Mouse (Mus musculus) intestine, embryonic 14.5 days (tissue): ENCODE measurements around the gene Slc6a20a. TPM values are rescaled to one million over a fixed set of nuclear protein-coding genes. Genes with fewer than 3 reads are reported as not detected.

Source experiments
- ATAC-seq: fragments of 200-750 bp; cut with Nextera tagmentation; replicated peaks from 2 replicates; pipeline ENCODE4 v1.8.0; 2017; ENCODE audit warnings: low read depth, moderate number of reproducible peaks, moderate TSS enrichment, moderate library complexity; ENCODE audit not compliant: low FRiP score, low TSS enrichment
- DNase-seq: peaks from one replicate; pipeline ENCODE4 v3.0.0-alpha.2; 2018; ENCODE audit warnings: low spot score
- H3K27ac ChIP-seq: fragments of 300-500 bp; sonication (generic); 2 replicates; pipeline ENCODE4 v1.5.1; 2014; ENCODE audit warnings: low read depth, mild to moderate bottlenecking, control low read depth
- H3K27me3 ChIP-seq: fragments of 300-500 bp; sonication (generic); replicated peaks from 2 replicates; pipeline ENCODE4 v1.6.1; 2014; ENCODE audit warnings: low read length, control low read depth; ENCODE audit not compliant: control insufficient read depth, insufficient read depth
- H3K36me3 ChIP-seq: fragments of 300-500 bp; sonication (generic); 2 replicates; pipeline ENCODE4 v1.6.1; 2014; ENCODE audit warnings: low read length, control low read depth; ENCODE audit not compliant: control insufficient read depth, insufficient read depth
- H3K4me1 ChIP-seq: fragments of 300-500 bp; sonication (generic); replicated peaks from 2 replicates; pipeline ENCODE4 v1.6.1; 2014; ENCODE audit warnings: low read length, control low read depth, mixed read lengths; ENCODE audit not compliant: control insufficient read depth, insufficient read depth
- H3K4me2 ChIP-seq: fragments of 300-500 bp; sonication (generic); 2 replicates; pipeline ENCODE4 v1.6.1; 2014; ENCODE audit warnings: low read length
- H3K4me3 ChIP-seq: fragments of 300-500 bp; sonication (generic); 2 replicates; pipeline ENCODE4 v1.5.1; 2014; ENCODE audit warnings: low read depth, low read length, control low read depth, mixed read lengths
- H3K9ac ChIP-seq: fragments of 300-500 bp; sonication (generic); 2 replicates; pipeline ENCODE4 v1.6.1; 2014; ENCODE audit warnings: mild to moderate bottlenecking, low read length
- H3K9me3 ChIP-seq: fragments of 300-500 bp; sonication (generic); 2 replicates; pipeline ENCODE4 v1.6.1; 2016; ENCODE audit warnings: low read length, control low read depth; ENCODE audit not compliant: control insufficient read depth
- WGBS: fragments of 180-500 bp; shearing (Covaris S2); extraction: QIAGEN DNeasy Blood & Tissue Kit; methylation state at CpG from one replicate; pipeline ENCODE4 v1.1.7; 2014; 5-methylcytosine and 5-hydroxymethylcytosine counted together
- polyA plus RNA-seq: library from polyadenylated mRNA; unstranded; fragments of >200 nt; fragmentation: Nextera tagmentation; extraction: Ambion mirVana; gene quantifications from 2 replicates; pipeline ENCODE4 v1.2.1, GENCODE M21; 2014

Gene Slc6a20a
- polyA plus RNA-seq: 3.3 and 3.6 TPM in 2 replicates

GRCm38 (mm10) chr9:123678327-123679105 lies at the start of gene Slc6a20a, which contains the start of gene Ccr9:
Slc6a20a (minus strand) TSS chr9:123678885.
Ccr9 (plus strand) TSS chr9:123678439.
- peak within 1 kb of the TSS; percentile 23 for H3K9ac ChIP-seq
- 1% methylated on average over 73 of the region's 73 CpGs for WGBS
- H3K27ac ChIP-seq: no peak within 1 kb of the TSS

GRCm38 (mm10) chr9:123722737-123723493 lies 44.2 kb upstream of the Slc6a20a start:
- ATAC-seq (no peak), DNase-seq (no peak)
- no peaks in the 10 kb centered on the region for H3K4me1 ChIP-seq
- H3K36me3 ChIP-seq: no peaks in the 10 kb centered on the region
- no peak overlapping the region for H3K27ac ChIP-seq
- WGBS: 75% methylated on average over 2 of the region's 2 CpGs
- H3K4me3 ChIP-seq: no peak overlapping the region
- H3K9ac ChIP-seq: no peak overlapping the region
- no peaks in the 10 kb centered on the region for H3K9me3 ChIP-seq
- H3K4me2 ChIP-seq: no peak overlapping the region
- no peaks in the 10 kb centered on the region for H3K27me3 ChIP-seq

More at GRCm38 (mm10) chr9:123678327-123679105, at the start of gene Slc6a20a, which contains the start of gene Ccr9:
- DNase-seq (peak; percentile 78), ATAC-seq (peak; percentile 78)
- 0 out of 2 replicates have a peak, but pooled peaks cover 3% of the 10 kb centered on the region for H3K4me1 ChIP-seq
- peaks cover 50% of the 10 kb centered on the region for H3K27me3 ChIP-seq
- peak within 1 kb of the TSS; percentile 35 for H3K4me3 ChIP-seq
- H3K4me2 ChIP-seq: peak within 1 kb of the TSS; percentile 57
- H3K36me3 ChIP-seq: no peaks in the 10 kb centered on the region
- no peaks in the 10 kb centered on the region for H3K9me3 ChIP-seq

- Histone ChIP-seq H3K4me1 (peaks cover 4% of the 10 kb centered on the region; the same call in 1 of the 2 replicates), H3K4me2 (peak within 1 kb of the TSS; percentile 82), H3K27me3 (no peaks in the 10 kb centered on the region), H3K27ac (peak within 1 kb of the TSS; percentile 83), H3K9me3 (no peaks in the 10 kb centered on the region), H3K36me3 (no peaks in the 10 kb centered on the region), H3K9ac (peak within 1 kb of the TSS; percentile 86), H3K4me3 (peak within 1 kb of the TSS; percentile 91)
- under 1% methylated on average over 55 of the region's 55 CpGs for WGBS
- peak; percentile 99 for ATAC-seq
- DNase-seq: peak; percentile 96
These were observed 38.7 kb upstream of the Slc6a20a start, which contains the start of gene Lztfl1 for GRCm38 (mm10) chr9:123717186-123718008. Lztfl1 (minus strand) TSS chr9:123717697.

- peaks cover 10% of the 10 kb centered on the region for H3K36me3 ChIP-seq
- peak overlapping the region; percentile 20; the same call in 1 of the 2 replicates for H3K9ac ChIP-seq
- DNase-seq (no peak), ATAC-seq (no peak)
- peak overlapping the region; percentile 91; the same call in 1 of the 2 replicates for H3K4me3 ChIP-seq
- H3K9me3 ChIP-seq: no peaks in the 10 kb centered on the region
- WGBS: 35% methylated on average over 3 of the region's 3 CpGs
- H3K27me3 ChIP-seq: no peaks in the 10 kb centered on the region
- H3K27ac ChIP-seq: no peak overlapping the region
- H3K4me2 ChIP-seq: peak overlapping the region; percentile 82
- H3K4me1 ChIP-seq: peaks cover 4% of the 10 kb centered on the region; the same call in 1 of the 2 replicates
These were observed 37.6 kb upstream of the Slc6a20a start for GRCm38 (mm10) chr9:123716301-123716700.

- no peak for ATAC-seq
- DNase-seq: no peak
- Histone ChIP-seq H3K4me1 (peaks cover 4% of the 10 kb centered on the region; the same call in 1 of the 2 replicates), H3K9ac (no peak overlapping the region), H3K36me3 (peaks cover 39% of the 10 kb centered on the region), H3K27ac (no peak overlapping the region), H3K4me3 (no peak overlapping the region), H3K9me3 (no peaks in the 10 kb centered on the region), H3K4me2 (no peak overlapping the region), H3K27me3 (no peaks in the 10 kb centered on the region)
- WGBS: 92% methylated on average over 2 of the region's 2 CpGs
These were observed 34.4 kb upstream of the Slc6a20a start for GRCm38 (mm10) chr9:123713111-123713510.

- no peak overlapping the region for H3K27ac ChIP-seq
- no peak overlapping the region for H3K4me2 ChIP-seq
- H3K27me3 ChIP-seq: no peaks in the 10 kb centered on the region
- no peak overlapping the region for H3K4me3 ChIP-seq
- no peak for DNase-seq
- ATAC-seq: no peak
- peaks cover 68% of the 10 kb centered on the region for H3K36me3 ChIP-seq
- H3K9ac ChIP-seq: no peak overlapping the region
- WGBS: 47% methylated on average over 2 of the region's 2 CpGs
- H3K9me3 ChIP-seq: no peaks in the 10 kb centered on the region
- no peaks in the 10 kb centered on the region for H3K4me1 ChIP-seq
These were observed 30.5 kb upstream of the Slc6a20a start for GRCm38 (mm10) chr9:123709226-123709625.

GRCm38 (mm10) chr9:123701822-123702221 lies 23.1 kb upstream of the Slc6a20a start:
- H3K4me1 ChIP-seq: no peaks in the 10 kb centered on the region
- no peak overlapping the region for H3K4me2 ChIP-seq
- H3K4me3 ChIP-seq: no peak overlapping the region
- no peak overlapping the region for H3K27ac ChIP-seq
- 91% methylated on average over 5 of the region's 5 CpGs for WGBS
- H3K27me3 ChIP-seq: no peaks in the 10 kb centered on the region
- H3K9me3 ChIP-seq: no peaks in the 10 kb centered on the region
- no peak for ATAC-seq
- no peak for DNase-seq
- peaks cover 38% of the 10 kb centered on the region for H3K36me3 ChIP-seq
- H3K9ac ChIP-seq: no peak overlapping the region
